In the genomic region with DNA sequence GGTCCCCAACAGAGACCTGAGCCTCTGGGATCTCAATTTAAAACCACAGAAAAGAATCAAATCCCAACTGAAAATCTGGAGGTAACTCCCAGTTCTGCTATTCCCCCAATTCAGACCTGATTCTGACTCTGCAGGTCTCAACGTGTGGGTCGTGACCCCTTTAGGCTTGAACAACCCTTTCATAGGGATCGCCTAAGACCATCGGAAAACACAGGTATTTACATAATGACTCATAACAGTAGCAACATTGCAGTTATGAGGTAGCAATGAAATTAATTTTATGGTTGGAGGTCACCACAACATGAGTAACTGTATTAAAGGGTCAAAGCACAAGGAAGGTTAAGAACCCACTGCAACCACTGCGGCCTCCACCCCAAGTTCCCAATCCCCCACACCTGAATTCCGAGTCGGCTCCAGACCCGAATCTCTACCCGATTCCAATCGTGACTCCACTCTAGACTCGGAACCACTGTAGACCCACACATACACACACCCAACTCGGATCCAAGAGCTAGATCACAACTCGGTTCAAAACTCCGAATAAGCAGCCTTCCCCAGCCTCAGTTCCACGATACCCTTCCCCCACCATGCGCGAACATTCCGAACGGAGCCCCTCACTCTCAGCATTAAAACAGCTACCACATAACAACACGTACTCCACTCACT, we compare ENCODE assay signal across 8 mouse cellular contexts.
DNase-seq lines count a peak whose midpoint lies in the region; ATAC-seq lines count a peak whose summit lies in the region.

No protein-coding gene starts in this region.

- peaks cover 37% of the 10 kb centered on the region for H3K36me3 ChIP-seq in heart, embryonic 10.5 days
- H3K36me3 ChIP-seq in forebrain, embryonic 11.5 days (ENCODE audit: control insufficient read depth, insufficient read depth, low read length) = no peaks in the 10 kb centered on the region
- peaks cover 14% of the 10 kb centered on the region; the same call in 1 of the 2 replicates for H3K36me3 ChIP-seq in liver, embryonic 12.5 days

- H3K27me3 ChIP-seq in heart, embryonic 10.5 days (ENCODE audit: insufficient read depth, poor library complexity, severe bottlenecking) = no peaks in the 10 kb centered on the region
- no peaks in the 10 kb centered on the region for H3K27me3 ChIP-seq in forebrain, embryonic 11.5 days (ENCODE audit: control insufficient read depth, insufficient read depth, low read length)
- H3K27me3 ChIP-seq in liver, embryonic 12.5 days (replicated peaks) = no peaks in the 10 kb centered on the region

- no peak for DNase-seq in heart, embryonic 10.5 days (ENCODE audit: low spot score)
- DNase-seq in heart, postnatal 4 days = no peak
- DNase-seq in B cell, adult 2 months = peak; percentile 8 to 13
- DNase-seq in forebrain, embryonic 11.5 days (ENCODE audit: low spot score) = no peak
- DNase-seq in ovary, adult 18-20 months (ENCODE audit: low spot score) = no peak
- no peak for DNase-seq in thymus, postnatal 4 days
- DNase-seq in right cerebral cortex, postnatal 25 days = no peak

- H3K4me1 ChIP-seq in heart, embryonic 10.5 days = peaks cover 33% of the 10 kb centered on the region
- H3K4me1 ChIP-seq in forebrain, embryonic 11.5 days (replicated peaks; ENCODE audit: control insufficient read depth, insufficient read depth, low read length) = peaks cover 2% of the 10 kb centered on the region; the same call in 1 of the 2 replicates
- peaks cover 37% of the 10 kb centered on the region for H3K4me1 ChIP-seq in liver, embryonic 12.5 days

- no peak for ATAC-seq in forebrain, embryonic 11.5 days (replicated peaks; ENCODE audit: low FRiP score)
- no peak for ATAC-seq in liver, embryonic 12.5 days

- H3K4me3 ChIP-seq in heart, embryonic 10.5 days = peak overlapping the region; percentile 71
- peak overlapping the region; percentile 55 for H3K4me3 ChIP-seq in forebrain, embryonic 11.5 days (ENCODE audit: low read depth, low read length)
- H3K4me3 ChIP-seq in liver, embryonic 12.5 days = peak overlapping the region; percentile 71

- peak overlapping the region; percentile 55 for H3K4me2 ChIP-seq in forebrain, embryonic 11.5 days (ENCODE audit: low read depth, low read length, severe bottlenecking)
- H3K4me2 ChIP-seq in liver, embryonic 12.5 days = peak overlapping the region; percentile 65

- H3K27ac ChIP-seq in heart, embryonic 10.5 days = peak overlapping the region; percentile 89
- H3K27ac ChIP-seq in forebrain, embryonic 11.5 days (ENCODE audit: low read depth, low read length) = no peak overlapping the region
- peak overlapping the region; percentile 79; the same call in 1 of the 2 replicates for H3K27ac ChIP-seq in liver, embryonic 12.5 days

- H3K9ac ChIP-seq in forebrain, embryonic 11.5 days (ENCODE audit: low read length) = peak overlapping the region; percentile 66
- peak overlapping the region; percentile 78 for H3K9ac ChIP-seq in liver, embryonic 12.5 days

- WGBS in heart, embryonic 10.5 days = 57% methylated on average over 20 of the region's 20 CpGs
- WGBS in forebrain, embryonic 11.5 days = 52% methylated on average over 20 of the region's 20 CpGs
- WGBS in liver, embryonic 12.5 days (ENCODE audit: insufficient replicate concordance) = 48% methylated on average over 20 of the region's 20 CpGs

- H3K9me3 ChIP-seq in heart, embryonic 10.5 days = peaks cover 15% of the 10 kb centered on the region
- no peaks in the 10 kb centered on the region for H3K9me3 ChIP-seq in forebrain, embryonic 11.5 days (ENCODE audit: control insufficient read depth, low read length)
- no peaks in the 10 kb centered on the region for H3K9me3 ChIP-seq in liver, embryonic 12.5 days (replicated peaks)

Comparison
In these comparisons a context has a peak if more than half of its experiments do, and no peak if none do; other contexts are left out.
1. DNase-seq: peak in B cell, adult 2 months (2 of 2); none in heart, embryonic 10.5 days (single experiment), heart, postnatal 4 days (single experiment), forebrain, embryonic 11.5 days (single experiment), ovary, adult 18-20 months (single experiment), thymus, postnatal 4 days (single experiment) and right cerebral cortex, postnatal 25 days (single experiment).
2. Peak in every context shown above with its lines, with median percentiles within 50 percentile points of each other: H3K4me3 ChIP-seq.